Mouse (Mus musculus) stomach, embryonic 14.5 days (tissue): ENCODE measurements around the gene Col4a1. TPM values are rescaled to one million over a fixed set of nuclear protein-coding genes. Genes with fewer than 3 reads are reported as not detected.

Source experiments
- ATAC-seq: fragments of 200-750 bp; cut with Nextera tagmentation; 2 replicates; pipeline ENCODE4 v1.8.0; 2017; ENCODE audit warnings: low read depth, moderate TSS enrichment; ENCODE audit not compliant: insufficient number of reproducible peaks, insufficient read depth, low FRiP score
- H3K27ac ChIP-seq: fragments of 300-500 bp; sonication (generic); 2 replicates; pipeline ENCODE4 v1.5.1; 2014; ENCODE audit warnings: mild to moderate bottlenecking, low read length, moderate library complexity, mixed read lengths
- H3K27me3 ChIP-seq: fragments of 300-500 bp; sonication (generic); 2 replicates; pipeline ENCODE4 v1.6.1; 2014; ENCODE audit warnings: low read length, control low read depth, mixed read lengths; ENCODE audit not compliant: control insufficient read depth, insufficient read depth
- H3K36me3 ChIP-seq: fragments of 300-500 bp; sonication (generic); 2 replicates; pipeline ENCODE4 v1.6.1; 2014; ENCODE audit warnings: mild to moderate bottlenecking, control low read depth, low read length, moderate library complexity, mixed read lengths; ENCODE audit not compliant: control insufficient read depth, insufficient read depth
- H3K4me1 ChIP-seq: fragments of 300-500 bp; sonication (generic); 2 replicates; pipeline ENCODE4 v1.6.1; 2014; ENCODE audit warnings: low read length, control low read depth, mixed read lengths; ENCODE audit not compliant: control insufficient read depth, insufficient read depth
- H3K4me2 ChIP-seq: fragments of 300-500 bp; sonication (generic); replicated peaks from 2 replicates; pipeline ENCODE4 v1.6.1; 2014; ENCODE audit warnings: low read depth, low read length, control low read depth
- H3K4me3 ChIP-seq: fragments of 300-500 bp; sonication (generic); 2 replicates; pipeline ENCODE4 v1.5.1; 2014; ENCODE audit warnings: low read depth, low read length, control low read depth
- H3K9ac ChIP-seq: fragments of 300-500 bp; sonication (generic); replicated peaks from 2 replicates; pipeline ENCODE4 v1.6.1; 2014; ENCODE audit warnings: low read depth, mild to moderate bottlenecking, control low read depth, low read length, moderate library complexity, mixed read lengths
- H3K9me3 ChIP-seq: fragments of 300-500 bp; sonication (generic); 2 replicates; pipeline ENCODE4 v1.6.1; 2016; ENCODE audit warnings: low read depth, low read length, control low read depth; ENCODE audit not compliant: control insufficient read depth
- WGBS: fragments of 180-500 bp; shearing (Covaris S2); extraction: QIAGEN DNeasy Blood & Tissue Kit; methylation state at CpG from one replicate; pipeline ENCODE4 v1.1.7; 2014; 5-methylcytosine and 5-hydroxymethylcytosine counted together
- polyA plus RNA-seq: library from polyadenylated mRNA; unstranded; fragments of >200 nt; fragmentation: Nextera tagmentation; extraction: Ambion mirVana; gene quantifications from 2 replicates; pipeline ENCODE4 v1.2.1, GENCODE M21; 2014

Col4a1 gene
- polyA plus RNA-seq, 1 experiment from 2014 or later = 216 TPM

- Histone ChIP-seq H3K4me2 (no peak overlapping the region), H3K9me3 (0 out of 2 replicates have a peak, but pooled peaks cover 3% of the 10 kb centered on the region), H3K27me3 (no peaks in the 10 kb centered on the region), H3K4me1 (peaks cover 48% of the 10 kb centered on the region), H3K36me3 (no peaks in the 10 kb centered on the region; the same call in 1 of the 2 replicates), H3K27ac (peak overlapping the region; percentile 84), H3K4me3 (no peak overlapping the region), H3K9ac (no peak overlapping the region)
- WGBS = 68% methylated on average over 3 of the region's 3 CpGs
- ATAC-seq = no peak
Measured at GRCm38 (mm10) chr8:11277602-11278051, 35.0 kb downstream of the Col4a1 start.

GRCm38 (mm10) chr8:11276286-11276685 lies 36.3 kb downstream of the Col4a1 start:
- Histone ChIP-seq H3K27ac (no peak overlapping the region), H3K9ac (no peak overlapping the region), H3K4me1 (peaks cover 48% of the 10 kb centered on the region), H3K27me3 (no peaks in the 10 kb centered on the region), H3K9me3 (no peaks in the 10 kb centered on the region), H3K4me2 (no peak overlapping the region), H3K4me3 (no peak overlapping the region), H3K36me3 (no peaks in the 10 kb centered on the region)
- no peak for ATAC-seq
- 60% methylated on average over 5 of the region's 6 CpGs for WGBS

GRCm38 (mm10) chr8:11274415-11274814 lies 38.2 kb downstream of the Col4a1 start:
- ATAC-seq = no peak
- Histone ChIP-seq H3K4me2 (no peak overlapping the region), H3K4me3 (no peak overlapping the region), H3K27ac (no peak overlapping the region), H3K4me1 (peaks cover 43% of the 10 kb centered on the region), H3K9me3 (no peaks in the 10 kb centered on the region), H3K27me3 (no peaks in the 10 kb centered on the region), H3K36me3 (no peaks in the 10 kb centered on the region), H3K9ac (no peak overlapping the region)
- 79% methylated on average over 7 of the region's 7 CpGs for WGBS

- ATAC-seq = no peak
- no peak overlapping the region for H3K9ac ChIP-seq
- H3K4me1 ChIP-seq = peaks cover 35% of the 10 kb centered on the region
- H3K4me2 ChIP-seq = no peak overlapping the region
- H3K9me3 ChIP-seq = no peaks in the 10 kb centered on the region
- no peak overlapping the region for H3K4me3 ChIP-seq
- H3K36me3 ChIP-seq = no peaks in the 10 kb centered on the region
- no peak overlapping the region for H3K27ac ChIP-seq
- WGBS = 90% methylated on average over 15 of the region's 15 CpGs
- H3K27me3 ChIP-seq = no peaks in the 10 kb centered on the region
Measured at GRCm38 (mm10) chr8:11273506-11274158, 39.0 kb downstream of the Col4a1 start.

GRCm38 (mm10) chr8:11272205-11272604 lies 40.4 kb downstream of the Col4a1 start:
- Histone ChIP-seq H3K9ac (no peak overlapping the region), H3K27ac (no peak overlapping the region), H3K9me3 (no peaks in the 10 kb centered on the region), H3K4me3 (no peak overlapping the region), H3K4me1 (peaks cover 20% of the 10 kb centered on the region), H3K36me3 (peaks cover 3% of the 10 kb centered on the region; the same call in 1 of the 2 replicates), H3K4me2 (no peak overlapping the region), H3K27me3 (no peaks in the 10 kb centered on the region)
- 69% methylated on average over 6 of the region's 6 CpGs for WGBS
- no peak for ATAC-seq

GRCm38 (mm10) chr8:11270826-11271225 lies 41.8 kb downstream of the Col4a1 start:
- no peak overlapping the region for H3K4me2 ChIP-seq
- peaks cover 8% of the 10 kb centered on the region; the same call in 1 of the 2 replicates for H3K4me1 ChIP-seq
- WGBS = 62% methylated on average over 6 of the region's 6 CpGs
- no peaks in the 10 kb centered on the region for H3K9me3 ChIP-seq
- no peak overlapping the region for H3K9ac ChIP-seq
- ATAC-seq = no peak
- no peak overlapping the region for H3K4me3 ChIP-seq
- H3K36me3 ChIP-seq = peaks cover 3% of the 10 kb centered on the region
- H3K27ac ChIP-seq = no peak overlapping the region
- no peaks in the 10 kb centered on the region for H3K27me3 ChIP-seq

- no peaks in the 10 kb centered on the region; the same call in 1 of the 2 replicates for H3K4me1 ChIP-seq
- H3K36me3 ChIP-seq = peaks cover 3% of the 10 kb centered on the region
- H3K4me3 ChIP-seq = no peak overlapping the region
- H3K27me3 ChIP-seq = no peaks in the 10 kb centered on the region
- no peaks in the 10 kb centered on the region for H3K9me3 ChIP-seq
- WGBS = 70% methylated on average over 6 of the region's 6 CpGs
- H3K9ac ChIP-seq = no peak overlapping the region
- no peak for ATAC-seq
- no peak overlapping the region for H3K4me2 ChIP-seq
- H3K27ac ChIP-seq = no peak overlapping the region
Measured at GRCm38 (mm10) chr8:11268753-11269152, 43.9 kb downstream of the Col4a1 start.

GRCm38 (mm10) chr8:11266471-11266870 lies 46.2 kb downstream of the Col4a1 start:
- Histone ChIP-seq H3K27me3 (no peaks in the 10 kb centered on the region), H3K4me2 (no peak overlapping the region), H3K9me3 (no peaks in the 10 kb centered on the region), H3K36me3 (peaks cover 3% of the 10 kb centered on the region), H3K4me1 (peaks cover 10% of the 10 kb centered on the region), H3K4me3 (no peak overlapping the region), H3K27ac (no peak overlapping the region), H3K9ac (no peak overlapping the region)
- WGBS = 83% methylated on average over 2 of the region's 2 CpGs
- no peak for ATAC-seq

- WGBS = 81% methylated on average over 3 of the region's 3 CpGs
- Histone ChIP-seq H3K36me3 (peaks cover 3% of the 10 kb centered on the region), H3K4me3 (no peak overlapping the region), H3K27ac (no peak overlapping the region), H3K9ac (no peak overlapping the region), H3K27me3 (no peaks in the 10 kb centered on the region), H3K4me1 (peaks cover 10% of the 10 kb centered on the region), H3K9me3 (no peaks in the 10 kb centered on the region), H3K4me2 (no peak overlapping the region)
- no peak for ATAC-seq
Measured at GRCm38 (mm10) chr8:11265971-11266370, 46.7 kb downstream of the Col4a1 start.
